Mouse (Mus musculus) liver, adult 2 months (tissue): Measurements from ENCODE around the gene Cd9. TPM values are rescaled to one million over a fixed set of nuclear protein-coding genes. Genes with fewer than 3 reads are reported as not detected.
A peak's percentile ranks its signal among the peaks of the same experiment; 100 is the strongest.

Experiments
- DNase-seq: peaks from one replicate; pipeline ENCODE4 v3.0.0-alpha.2; 2011; ENCODE audit warnings: low read depth, low spot score; ENCODE audit errors: extremely low read depth
- H3K27ac ChIP-seq: fragments of 200-500 bp; replicated peaks from 2 replicates; pipeline ENCODE4 v1.5.1; 2012; ENCODE audit warnings: low read depth, mild to moderate bottlenecking, control low read depth, inconsistent platforms, low read length; ENCODE audit not compliant: insufficient read depth
- H3K27me3 ChIP-seq: fragments of 200-500 bp; 2 replicates; pipeline ENCODE4 v1.6.1; 2012; ENCODE audit warnings: mild to moderate bottlenecking, moderate library complexity, low read length, inconsistent platforms; ENCODE audit not compliant: control insufficient read depth, insufficient read depth
- H3K36me3 ChIP-seq: fragments of 200-500 bp; 2 replicates; pipeline ENCODE4 v1.6.1; 2012; ENCODE audit warnings: low read length, inconsistent platforms; ENCODE audit not compliant: control insufficient read depth, insufficient read depth
- H3K4me1 ChIP-seq: fragments of 200-500 bp; 2 replicates; pipeline ENCODE4 v1.6.1; 2011; ENCODE audit warnings: low read length; ENCODE audit not compliant: control insufficient read depth, insufficient read depth
- H3K4me3 ChIP-seq: fragments of 200-500 bp; 2 replicates; pipeline ENCODE4 v1.5.1; 2011; ENCODE audit warnings: low read depth, mild to moderate bottlenecking, control low read depth, low read length, moderate library complexity; ENCODE audit not compliant: insufficient read depth
- H3K79me2 ChIP-seq: fragments of 200-500 bp; 2 replicates; pipeline ENCODE4 v1.6.1; 2012; ENCODE audit warnings: inconsistent platforms, mild to moderate bottlenecking, low read length, moderate library complexity; ENCODE audit not compliant: control insufficient read depth, insufficient read depth
- H3K9ac ChIP-seq: fragments of 200-500 bp; 2 replicates; pipeline ENCODE4 v1.6.1; 2012; ENCODE audit warnings: low read depth, mild to moderate bottlenecking, control low read depth, inconsistent platforms, low read length
- CTCF ChIP-seq: fragments of 200-500 bp; IDR thresholded peaks from 2 replicates; pipeline ENCODE4 v1.5.1; 2011; ENCODE audit warnings: low read depth, low read length, control low read depth
- POLR2A ChIP-seq: fragments of 200-500 bp; IDR thresholded peaks from 2 replicates; pipeline ENCODE4 v1.6.1; 2011; ENCODE audit warnings: low read length, control low read depth; ENCODE audit not compliant: insufficient read depth; ENCODE audit errors: extremely low read depth
- WGBS: fragments of 180-500 bp; shearing (Covaris S2); methylation state at CpG from one replicate; pipeline ENCODE4 v1.1.7; 2018; 5-methylcytosine and 5-hydroxymethylcytosine counted together
- polyA plus RNA-seq: library from polyadenylated mRNA; depleted of rRNA; stranded (reverse); fragments of >200 nt; gene quantifications from 2 replicates; pipeline ENCODE4 v1.2.3, GENCODE M21; 2012
- total RNA-seq: library from RNA; depleted of rRNA; stranded (reverse); fragments of >200 nt; gene quantifications from 2 replicates; pipeline ENCODE4 v1.2.3, GENCODE M21; 2014

The Cd9 gene
- total and polyA plus RNA-seq, 2 experiments = 17.4 to 33.7 TPM

DNA sequence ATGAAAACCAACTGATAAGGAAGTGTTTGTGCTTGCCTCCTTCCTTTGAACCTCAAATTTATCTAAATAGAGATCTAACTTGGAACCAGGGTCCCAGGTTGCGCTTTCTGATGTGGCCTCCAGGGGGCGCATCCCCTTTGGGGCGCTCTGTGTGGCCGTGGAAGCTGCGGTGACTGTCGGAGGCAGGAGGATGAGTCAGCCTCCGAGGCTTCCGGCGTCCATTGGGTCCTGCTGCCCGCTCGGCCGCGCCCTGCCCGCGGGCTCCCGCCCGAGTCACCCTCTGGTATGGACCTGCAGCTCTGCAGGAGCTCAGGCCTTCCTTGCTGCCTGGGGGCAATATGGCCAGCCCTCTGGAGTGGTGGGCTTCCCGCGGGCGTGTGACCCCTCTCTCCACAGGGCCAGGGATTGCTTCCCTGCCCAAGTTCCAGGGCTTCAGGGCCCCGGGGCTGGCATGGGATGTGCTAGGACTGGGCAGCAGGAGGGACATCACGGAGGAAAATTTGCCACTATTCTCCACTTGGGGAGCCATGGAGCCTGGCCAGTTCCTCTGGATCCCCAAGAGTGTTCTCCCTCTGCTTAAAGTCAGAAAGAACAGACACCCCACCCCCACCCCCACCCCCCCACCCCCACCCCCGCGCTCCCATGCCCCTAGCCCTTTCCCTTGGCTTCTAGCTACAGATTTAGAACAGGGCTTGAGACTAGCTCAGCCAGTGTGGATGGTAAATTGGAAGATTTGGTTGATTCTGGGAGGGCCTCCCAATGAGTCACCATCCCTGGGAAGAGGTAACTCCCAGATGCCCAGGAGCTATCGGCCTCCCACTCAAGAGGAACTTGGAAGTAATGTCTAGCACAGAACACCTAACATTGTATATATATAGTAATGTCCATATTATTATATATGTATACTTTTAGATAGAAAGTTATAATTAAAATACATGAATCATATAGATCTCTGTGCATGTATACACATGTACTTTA is 67.9 kb downstream of the Cd9 start:
- TF ChIP-seq POLR2A (no peak), CTCF (peak; percentile 88)
- WGBS = 4% methylated on average over 25 of the region's 25 CpGs
- Histone ChIP-seq H3K27me3 (no peaks in the 10 kb centered on the region), H3K79me2 (no peaks in the 10 kb centered on the region), H3K36me3 (no peaks in the 10 kb centered on the region), H3K9ac (peak overlapping the region; percentile 66), H3K4me1 (peaks cover 4% of the 10 kb centered on the region; the same call in 1 of the 2 replicates), H3K4me3 (peak overlapping the region; percentile 58), H3K27ac (0 out of 2 replicates have a peak overlapping the region, but pooled peaks have one; percentile 13)
- DNase-seq = no peak

GRCm38 (mm10) chr6:125425205-125426090 is 69.1 kb downstream of the Cd9 start:
- no peak for DNase-seq
- 73% methylated on average over 15 of the region's 15 CpGs for WGBS
- no peaks in the 10 kb centered on the region for H3K36me3 ChIP-seq
- no peaks in the 10 kb centered on the region for H3K27me3 ChIP-seq
- no peaks in the 10 kb centered on the region for H3K79me2 ChIP-seq
- no peak overlapping the region for H3K4me3 ChIP-seq
- TF ChIP-seq POLR2A (no peak), CTCF (no peak)
- H3K9ac ChIP-seq = no peak overlapping the region
- H3K27ac ChIP-seq = no peak overlapping the region
- peaks cover 4% of the 10 kb centered on the region; the same call in 1 of the 2 replicates for H3K4me1 ChIP-seq

- Histone ChIP-seq H3K4me1 (peaks cover 4% of the 10 kb centered on the region; the same call in 1 of the 2 replicates), H3K79me2 (no peaks in the 10 kb centered on the region), H3K36me3 (no peaks in the 10 kb centered on the region), H3K4me3 (no peak overlapping the region), H3K9ac (no peak overlapping the region), H3K27ac (no peak overlapping the region), H3K27me3 (no peaks in the 10 kb centered on the region)
- TF ChIP-seq POLR2A = no peak
- TF ChIP-seq CTCF = no peak
- no peak for DNase-seq
- 82% methylated on average over 3 of the region's 3 CpGs for WGBS
Measured at GRCm38 (mm10) chr6:125424156-125424555, 70.4 kb downstream of the Cd9 start.

GRCm38 (mm10) chr6:125423507-125423906 is 71.1 kb downstream of the Cd9 start:
- no peak overlapping the region for H3K9ac ChIP-seq
- TF ChIP-seq CTCF = no peak
- no peak for TF ChIP-seq POLR2A
- 90% methylated on average over 13 of the region's 13 CpGs for WGBS
- H3K27ac ChIP-seq = no peak overlapping the region
- H3K79me2 ChIP-seq = no peaks in the 10 kb centered on the region
- H3K36me3 ChIP-seq = no peaks in the 10 kb centered on the region
- peaks cover 4% of the 10 kb centered on the region; the same call in 1 of the 2 replicates for H3K4me1 ChIP-seq
- H3K4me3 ChIP-seq = no peak overlapping the region
- no peak for DNase-seq
- no peaks in the 10 kb centered on the region for H3K27me3 ChIP-seq

- no peak overlapping the region for H3K9ac ChIP-seq
- peaks cover 4% of the 10 kb centered on the region; the same call in 1 of the 2 replicates for H3K4me1 ChIP-seq
- no peaks in the 10 kb centered on the region for H3K27me3 ChIP-seq
- DNase-seq = no peak
- H3K36me3 ChIP-seq = no peaks in the 10 kb centered on the region
- H3K4me3 ChIP-seq = no peak overlapping the region
- no peak overlapping the region for H3K27ac ChIP-seq
- no peak for TF ChIP-seq CTCF
- TF ChIP-seq POLR2A = no peak
- WGBS = 81% methylated on average over 3 of the region's 3 CpGs
- no peaks in the 10 kb centered on the region for H3K79me2 ChIP-seq
Measured at GRCm38 (mm10) chr6:125423099-125423498, 71.5 kb downstream of the Cd9 start.
